Mouse (Mus musculus): ENCODE data around the gene Fkbpl.

GRCm38 (mm10) chr17:34672246-34672792 lies 27.8 kb downstream of the Fkbpl start:
- TF ChIP-seq CTCF (IDR thresholded peaks at IDR 0.05; ENCODE audit: low read depth) = no peak
- no peak for TF ChIP-seq EP300 (optimal IDR thresholded peaks at IDR 0.05)

All from stomach, postnatal 0 days (tissue).